Mouse (Mus musculus): ENCODE data around the gene Cdk10. TPM values are rescaled to one million over a fixed set of nuclear protein-coding genes. Genes with fewer than 3 reads are reported as not detected.
A peak's percentile ranks its signal among the peaks of the same experiment; 100 is the strongest.
"Not testable (repeated sequence)": the region's sequence is repeated elsewhere in the genome, so short reads cannot be mapped to it uniquely, and the experiment has no call there.

The Cdk10 gene
- polyA plus RNA-seq, 1 experiment = 64.5 TPM

GRCm38 (mm10) chr8:123233300-123233699, 8.7 kb downstream of the Cdk10 start:
- DNase-seq (ENCODE audit: low read depth) = no peak

GRCm38 (mm10) chr8:123233760-123234159, 9.1 kb downstream of the Cdk10 start:
- DNase-seq (ENCODE audit: low read depth) = no peak

- DNase-seq (ENCODE audit: low read depth) = no peak
Observed at GRCm38 (mm10) chr8:123234918-123235519, 10.4 kb downstream of the Cdk10 start.

- DNase-seq (ENCODE audit: low read depth) = peak; percentile 79
Observed at GRCm38 (mm10) chr8:123235520-123236497, 11.2 kb downstream of the Cdk10 start, which contains the start of gene Spata2l. Spata2l (minus strand) TSS chr8:123236233.

- DNase-seq (ENCODE audit: low read depth) = no peak
Observed at GRCm38 (mm10) chr8:123239398-123239797, 14.8 kb downstream of the Cdk10 start.

- no peak for DNase-seq (ENCODE audit: low read depth)
Observed at GRCm38 (mm10) chr8:123242107-123242923, 17.7 kb downstream of the Cdk10 start.

GRCm38 (mm10) chr8:123243053-123243452, 18.4 kb downstream of the Cdk10 start:
- DNase-seq (ENCODE audit: low read depth) = no peak

- DNase-seq (ENCODE audit: low read depth) = no peak
Observed at GRCm38 (mm10) chr8:123244382-123244781, 19.7 kb downstream of the Cdk10 start.

GRCm38 (mm10) chr8:123245543-123245942, 20.9 kb downstream of the Cdk10 start:
- no peak for DNase-seq (ENCODE audit: low read depth)

- no peak for DNase-seq (ENCODE audit: low read depth)
Observed at GRCm38 (mm10) chr8:123247748-123248147, 23.1 kb downstream of the Cdk10 start.

GRCm38 (mm10) chr8:123248596-123248995, 24.0 kb downstream of the Cdk10 start:
- no peak for DNase-seq (ENCODE audit: low read depth)

GRCm38 (mm10) chr8:123250940-123251339, 26.3 kb downstream of the Cdk10 start:
- no peak for DNase-seq (ENCODE audit: low read depth)

GRCm38 (mm10) chr8:123252925-123253324, 28.3 kb downstream of the Cdk10 start:
- DNase-seq (ENCODE audit: low read depth) = no peak

- no peak for DNase-seq (ENCODE audit: low read depth)
Observed at GRCm38 (mm10) chr8:123253451-123254098, 28.9 kb downstream of the Cdk10 start.

- DNase-seq (ENCODE audit: low read depth) = no peak
Observed at GRCm38 (mm10) chr8:123254099-123254885, 29.6 kb downstream of the Cdk10 start, which contains the start of the genes Zfp276 and Vps9d1. Zfp276 (plus strand) TSS chr8:123254195. Vps9d1 (minus strand) TSS chr8:123254348.

GRCm38 (mm10) chr8:123255170-123255569, 30.5 kb downstream of the Cdk10 start:
- no peak for DNase-seq (ENCODE audit: low read depth)

- DNase-seq (ENCODE audit: low read depth) = no peak
Observed at GRCm38 (mm10) chr8:123257114-123257513, 32.5 kb downstream of the Cdk10 start.

GRCm38 (mm10) chr8:123257593-123257992, 33.0 kb downstream of the Cdk10 start:
- not testable (repeated sequence) for DNase-seq (ENCODE audit: low read depth)

GRCm38 (mm10) chr8:123267926-123268656, 43.4 kb downstream of the Cdk10 start:
- no peak for DNase-seq (ENCODE audit: low read depth)

- DNase-seq (ENCODE audit: low read depth) = no peak
Observed at GRCm38 (mm10) chr8:123271147-123271546, 46.5 kb downstream of the Cdk10 start.
